Mouse (Mus musculus) gonadal fat pad, adult 2 months (tissue): Measurements from ENCODE around the gene Timp2. TPM values are rescaled to one million over a fixed set of nuclear protein-coding genes. Genes with fewer than 3 reads are reported as not detected.

Source experiments
- polyA plus RNA-seq: library from polyadenylated mRNA; depleted of rRNA; stranded (reverse); fragments of >200 nt; gene quantifications from 2 replicates; pipeline ENCODE4 v1.2.3, GENCODE M21; 2012; rRNA removed

The Timp2 gene
- polyA plus RNA-seq, 1 experiment: 161 TPM

Other genes starting within 250 kb of the Timp2 start
- gene Dnah17, start 225.1 kb downstream of the Timp2 start, polyA plus RNA-seq: 0.16 and 0.25 TPM in 2 replicates
- gene Cyth1, start 107.1 kb downstream of the Timp2 start, polyA plus RNA-seq: 18.2 and 19.6 TPM in 2 replicates
- 11.6 and 13.6 TPM in 2 replicates for gene Usp36, start 65.5 kb downstream of the Timp2 start, polyA plus RNA-seq
- gene Cep295nl, start 13.2 kb downstream of the Timp2 start, polyA plus RNA-seq: 0.95 and 1.4 TPM in 2 replicates
- gene Lgals3bp, start 46.4 kb upstream of the Timp2 start, polyA plus RNA-seq: 271 and 275 TPM in 2 replicates
- 54.7 and 60.8 TPM in 2 replicates for gene Cant1, start 63.3 kb upstream of the Timp2 start, polyA plus RNA-seq
- 29.2 and 32.3 TPM in 2 replicates for gene C1qtnf1, start 72.5 kb upstream of the Timp2 start, polyA plus RNA-seq
- gene Engase, start 121.1 kb upstream of the Timp2 start, polyA plus RNA-seq: 19.2 and 20.8 TPM in 2 replicates